Mouse (Mus musculus): Measurements from ENCODE around the gene Babam1.
"Not testable (repeated sequence)": the region's sequence is repeated elsewhere in the genome, so short reads cannot be mapped to it uniquely, and the experiment has no call there.

Babam1 gene

DNA sequence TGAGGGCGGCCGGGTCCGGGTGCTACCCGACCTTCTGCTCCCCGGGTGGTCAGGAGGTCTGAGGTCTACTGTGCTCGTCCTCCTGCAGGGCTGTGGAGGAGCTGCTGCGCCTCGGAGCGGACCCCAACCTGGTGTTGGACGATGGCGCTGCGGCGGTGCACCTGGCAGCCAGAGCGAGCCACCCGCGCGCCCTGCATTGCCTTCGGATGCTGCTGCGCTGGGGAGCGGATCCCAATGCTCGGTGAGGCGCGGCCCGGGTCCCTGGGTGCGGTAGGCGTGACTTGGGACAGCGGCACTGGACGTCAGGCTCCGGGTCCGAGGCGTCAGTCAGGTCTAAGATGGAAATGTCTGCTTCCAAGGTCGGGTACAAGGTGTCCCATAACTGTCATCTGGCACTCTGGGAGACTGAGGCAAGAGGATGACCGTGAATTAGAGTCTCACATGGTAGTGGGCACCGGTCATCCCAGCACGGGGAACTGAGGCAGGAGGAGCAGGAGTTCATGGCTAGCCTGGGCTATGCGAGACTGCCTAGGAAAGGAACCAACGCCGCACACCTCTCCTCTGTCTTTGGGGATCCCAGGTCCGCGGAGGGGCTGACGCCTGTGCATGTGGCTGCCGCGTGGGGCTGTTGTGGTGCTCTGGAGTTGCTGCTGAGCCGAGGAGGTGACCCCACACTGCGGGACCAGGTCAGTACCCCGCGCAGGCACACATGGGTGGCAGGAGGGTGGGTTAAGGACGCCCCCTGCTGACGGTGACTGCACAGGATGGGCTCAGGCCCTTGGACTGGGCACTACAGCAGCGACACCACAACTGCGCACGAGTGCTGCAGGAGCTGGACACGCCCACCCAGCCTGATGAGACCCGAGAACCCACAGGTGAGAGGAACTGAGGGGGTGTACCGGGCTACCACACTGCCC, 9.7 kb downstream of the Babam1 start:
- peak; percentile 97 for DNase-seq

DNA sequence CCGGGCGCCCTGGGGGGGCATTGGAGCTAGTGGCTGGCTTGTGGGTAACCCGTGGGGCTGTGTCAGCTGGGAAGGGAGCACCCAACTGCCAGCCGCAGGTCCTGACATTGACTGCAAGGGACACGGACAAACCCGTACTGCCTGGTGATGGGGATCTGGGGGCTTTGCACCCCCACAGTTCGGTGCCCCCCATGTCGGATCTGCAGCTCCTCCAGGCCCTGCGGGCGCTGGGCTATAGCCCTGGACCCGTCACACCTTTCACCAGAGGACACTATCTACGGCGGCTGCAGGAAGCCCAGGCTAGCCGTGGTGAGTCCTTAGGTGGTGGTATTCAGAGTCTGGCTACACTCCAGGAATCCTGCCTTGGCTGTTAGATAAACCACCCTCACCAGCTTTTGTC, 10.8 kb downstream of the Babam1 start:
- peak; percentile 90 for DNase-seq

DNA sequence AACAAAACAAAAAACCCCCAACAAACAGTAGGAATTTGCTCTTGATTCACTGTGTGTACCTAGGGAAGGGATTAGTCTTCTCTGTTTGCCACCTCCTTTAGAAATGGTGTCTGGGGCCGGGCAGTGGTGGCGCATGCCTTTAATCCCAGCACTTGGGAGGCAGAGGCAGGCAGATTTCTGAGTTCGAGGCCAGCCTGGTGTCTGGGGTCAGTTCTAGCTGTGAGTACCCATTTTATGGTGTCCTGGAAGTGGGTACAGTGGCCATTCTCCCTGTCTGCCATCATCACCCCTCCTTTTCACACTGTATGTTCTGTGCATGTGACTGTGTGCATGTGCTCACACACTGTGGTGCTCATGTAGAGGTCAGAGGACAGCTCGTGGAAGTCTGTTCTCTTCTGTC, 11.6 kb downstream of the Babam1 start:
- DNase-seq, result peak; percentile 87

GRCm38 (mm10) chr8:71411535-71412273, 15.0 kb downstream of the Babam1 start:
- DNase-seq, result peak; percentile 90

GRCm38 (mm10) chr8:71422121-71422520, 25.5 kb downstream of the Babam1 start:
- DNase-seq, result no peak

GRCm38 (mm10) chr8:71432935-71433334, 36.3 kb downstream of the Babam1 start:
- DNase-seq, result not testable (repeated sequence)

- peak; percentile 63 for DNase-seq
These were observed 40.4 kb downstream of the Babam1 start for GRCm38 (mm10) chr8:71437041-71437440.

GRCm38 (mm10) chr8:71441404-71441803, 44.7 kb downstream of the Babam1 start:
- peak; percentile 57 for DNase-seq

GRCm38 (mm10) chr8:71445096-71445495, 48.4 kb downstream of the Babam1 start:
- DNase-seq, result no peak

DNA sequence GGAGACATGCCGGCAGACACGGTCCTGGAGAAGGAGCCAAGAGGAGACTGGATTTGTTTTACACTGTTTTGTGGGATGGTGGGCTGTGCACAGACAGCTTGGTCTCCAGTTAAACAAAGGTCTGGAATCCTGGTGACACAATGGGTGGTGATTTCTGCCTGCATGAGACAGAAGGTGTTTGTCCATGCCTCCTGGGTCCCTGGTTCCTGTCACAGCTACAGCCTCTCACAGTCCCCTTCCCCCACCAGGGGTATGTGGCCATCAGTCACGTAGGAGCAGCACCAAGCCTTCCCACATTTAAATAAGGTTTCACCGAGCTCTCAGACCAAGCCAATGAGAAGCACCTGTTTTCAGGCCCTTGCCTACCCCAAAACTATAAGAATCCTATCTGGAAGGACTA, 54.7 kb downstream of the Babam1 start:
- DNase-seq, result no peak

GRCm38 (mm10) chr8:71451777-71452176, 55.1 kb downstream of the Babam1 start:
- DNase-seq, result peak; percentile 61

DNA sequence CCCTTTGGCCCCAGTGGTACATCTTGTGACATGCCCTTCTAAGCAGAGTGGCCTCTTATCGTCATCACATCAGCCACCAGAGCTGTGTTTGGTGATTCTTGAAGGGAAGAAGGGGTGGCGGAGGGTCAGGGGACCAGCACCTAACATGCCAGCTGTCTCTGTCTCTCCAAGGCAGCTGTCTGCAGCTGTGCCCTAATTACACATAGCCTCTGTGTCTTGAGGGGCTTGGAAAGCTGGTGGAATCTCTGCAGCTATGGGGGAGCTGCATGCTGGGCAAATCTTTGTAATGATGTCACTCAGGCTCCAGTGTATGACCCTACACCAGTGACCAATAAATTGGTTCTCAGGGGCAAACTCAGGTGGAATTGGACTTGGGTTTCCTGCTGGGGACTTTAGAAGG, 56.0 kb downstream of the Babam1 start:
- DNase-seq, result peak; percentile 67
